In genomic region chr10:116319246-116319645, GRCm38 (mm10) we compare ENCODE assay signal across 7 mouse cellular contexts. TPM values are rescaled to one million over a fixed set of nuclear protein-coding genes. Genes with fewer than 3 reads are reported as not detected.
DNase-seq lines count a peak whose midpoint lies in the region; ATAC-seq and TF ChIP-seq lines count a peak whose summit lies in the region.

No protein-coding gene starts in this region.

- no peak overlapping the region for H3K4me2 ChIP-seq in forebrain, postnatal 0 days (ENCODE audit: low read depth)
- no peak overlapping the region for H3K4me2 ChIP-seq in hindbrain, embryonic 14.5 days (replicated peaks)

- no peak overlapping the region for H3K9ac ChIP-seq in forebrain, postnatal 0 days
- no peak overlapping the region for H3K9ac ChIP-seq in hindbrain, embryonic 14.5 days

- no peaks in the 10 kb centered on the region for H3K36me3 ChIP-seq in forebrain, postnatal 0 days (ENCODE audit: insufficient read depth)
- H3K36me3 ChIP-seq in hindbrain, embryonic 14.5 days (replicated peaks; ENCODE audit: control insufficient read depth, insufficient read depth), result no peaks in the 10 kb centered on the region

- no peak overlapping the region for H3K4me3 ChIP-seq in forebrain, postnatal 0 days (ENCODE audit: low read depth, low read length)
- no peak overlapping the region for H3K4me3 ChIP-seq in hindbrain, embryonic 14.5 days (replicated peaks; ENCODE audit: low read length)

- peak; percentile 90 for TF ChIP-seq CTCF in forebrain, postnatal 0 days (IDR thresholded peaks at IDR 0.05; ENCODE audit: low read depth)

- no peaks in the 10 kb centered on the region for H3K9me3 ChIP-seq in forebrain, postnatal 0 days (ENCODE audit: low read length)
- H3K9me3 ChIP-seq in hindbrain, embryonic 14.5 days (ENCODE audit: control insufficient read depth, low read length), result no peaks in the 10 kb centered on the region

- no peaks in the 10 kb centered on the region for H3K4me1 ChIP-seq in forebrain, postnatal 0 days (ENCODE audit: insufficient read depth)
- no peaks in the 10 kb centered on the region for H3K4me1 ChIP-seq in hindbrain, embryonic 14.5 days (replicated peaks; ENCODE audit: control insufficient read depth, insufficient read depth, low read length)

- no peaks in the 10 kb centered on the region for H3K27me3 ChIP-seq in forebrain, postnatal 0 days (ENCODE audit: insufficient read depth, low read length)
- H3K27me3 ChIP-seq in hindbrain, embryonic 14.5 days (ENCODE audit: control insufficient read depth, insufficient read depth, low read length), result no peaks in the 10 kb centered on the region

- no peak overlapping the region for H3K27ac ChIP-seq in forebrain, postnatal 0 days (ENCODE audit: low read depth, low read length)
- no peak overlapping the region for H3K27ac ChIP-seq in hindbrain, embryonic 14.5 days

- DNase-seq in ZHBTc4 (ENCODE audit: low read depth, low spot score), result peak; percentile 86
- peak; percentile 51 for DNase-seq in cerebellum, adult 11-12 months
- DNase-seq in forebrain, postnatal 0 days, result peak; percentile 91
- DNase-seq in hindbrain, embryonic 14.5 days (ENCODE audit: low spot score), result peak; percentile 91
- peak; percentile 76 to 86 for DNase-seq in layer of hippocampus, postnatal 14 days (ENCODE audit: low spot score in 2 of 2)
- DNase-seq in lung, postnatal 25 days (ENCODE audit: low spot score), result peak; percentile 76
- DNase-seq in skeletal muscle tissue, adult 2 months (ENCODE audit: low read depth, low spot score), result peak; percentile 49

- WGBS in forebrain, postnatal 0 days, result 19% methylated on average over 12 of the region's 12 CpGs
- WGBS in hindbrain, embryonic 14.5 days, result 22% methylated on average over 12 of the region's 12 CpGs

- ATAC-seq in forebrain, postnatal 0 days, result peak; percentile 62; the same call in 1 of the 2 replicates
- ATAC-seq in hindbrain, embryonic 14.5 days (ENCODE audit: low FRiP score), result no peak

RNA-seq across cellular contexts. Expression of gene Ptprb, which starts 43.9 kb away (rescaled TPM):
- total RNA-seq in forebrain, postnatal 0 days (2014; rRNA removed), result 6.3 and 9.8 TPM in 2 replicates
- 1.4 and 2.3 TPM in 2 replicates for polyA plus RNA-seq in forebrain, postnatal 0 days (2015; fragmentation: Nextera tagmentation; extraction: Ambion mirVana)
- 4.4 and 5.0 TPM in 2 replicates for polyA plus RNA-seq in hindbrain, embryonic 14.5 days (2014; fragmentation: Nextera tagmentation; extraction: Ambion mirVana)
- 10 to 100 TPM; 25.6 to 26.0 TPM for total RNA-seq in layer of hippocampus, postnatal 14 days (2021)
